ENCODE assay signal across 9 mouse cellular contexts in genomic region chr2:166021642-166022041, GRCm38 (mm10). TPM values are rescaled to one million over a fixed set of nuclear protein-coding genes. Genes with fewer than 3 reads are reported as not detected.
DNase-seq lines count a peak whose midpoint lies in the region; ATAC-seq and TF ChIP-seq lines count a peak whose summit lies in the region.
"Had no signal": no experiment of that assay in that cellular context is flagged by ENCODE, and none has a peak within 500 bp of the region (broad histone marks: within the 10 kb centered on the region; RNA-seq: fewer than 3 reads in every experiment).

No protein-coding gene starts in this region.

- no peak for ATAC-seq in kidney, embryonic 14.5 days (ENCODE audit: low FRiP score, low TSS enrichment)
- ATAC-seq in stomach, postnatal 0 days (ENCODE audit: low FRiP score, low TSS enrichment) = no peak

- peaks cover 24% of the 10 kb centered on the region for H3K4me1 ChIP-seq in kidney, embryonic 14.5 days (ENCODE audit: control insufficient read depth, insufficient read depth, low read length)
- 0 out of 2 replicates have a peak, but pooled peaks cover 2% of the 10 kb centered on the region for H3K4me1 ChIP-seq in stomach, postnatal 0 days (replicated peaks; ENCODE audit: control insufficient read depth, insufficient read depth)

- TF ChIP-seq EP300 in stomach, postnatal 0 days (optimal IDR thresholded peaks at IDR 0.05) = no peak

- H3K36me3 ChIP-seq in kidney, embryonic 14.5 days (ENCODE audit: control insufficient read depth, insufficient read depth, low read length) = no peaks in the 10 kb centered on the region
- H3K36me3 ChIP-seq in stomach, postnatal 0 days (ENCODE audit: control insufficient read depth, insufficient read depth, low read length) = no peaks in the 10 kb centered on the region
- H3K36me3 ChIP-seq: embryonic facial prominence, embryonic 15.5 days had no signal

- no peak overlapping the region for H3K4me2 ChIP-seq in kidney, embryonic 14.5 days (replicated peaks; ENCODE audit: low read depth, low read length)
- no peak overlapping the region for H3K4me2 ChIP-seq in stomach, postnatal 0 days (replicated peaks; ENCODE audit: low read depth)
- H3K4me2 ChIP-seq: embryonic facial prominence, embryonic 15.5 days had no signal

- no peak for TF ChIP-seq CTCF in stomach, postnatal 0 days (IDR thresholded peaks at IDR 0.05; ENCODE audit: low read depth)

- H3K9ac ChIP-seq in kidney, embryonic 14.5 days (ENCODE audit: low read depth, low read length) = no peak overlapping the region
- no peak overlapping the region for H3K9ac ChIP-seq in stomach, postnatal 0 days (ENCODE audit: low read length)
- H3K9ac ChIP-seq: embryonic facial prominence, embryonic 15.5 days had no signal

- no peak overlapping the region for H3K4me3 ChIP-seq in kidney, embryonic 14.5 days (ENCODE audit: low read length)
- H3K4me3 ChIP-seq in stomach, postnatal 0 days (ENCODE audit: low read depth, low read length) = no peak overlapping the region
- H3K4me3 ChIP-seq: embryonic facial prominence, embryonic 15.5 days had no signal

- H3K9me3 ChIP-seq in kidney, embryonic 14.5 days (ENCODE audit: control insufficient read depth, low read length) = no peaks in the 10 kb centered on the region
- H3K9me3 ChIP-seq in stomach, postnatal 0 days (ENCODE audit: control insufficient read depth, low read length) = no peaks in the 10 kb centered on the region
- H3K9me3 ChIP-seq: embryonic facial prominence, embryonic 15.5 days had no signal

- H3K27ac ChIP-seq in kidney, embryonic 14.5 days (ENCODE audit: low read depth, low read length) = peak overlapping the region; percentile 78; the same call in 1 of the 2 replicates
- 0 out of 2 replicates have a peak overlapping the region, but pooled peaks have one; percentile 9 for H3K27ac ChIP-seq in stomach, postnatal 0 days (replicated peaks)

- DNase-seq in cerebellum, postnatal 14 days = peak; percentile 45 to 50
- no peak for DNase-seq in cerebellum, adult 8-10 months
- peak; percentile 47 to 69 for DNase-seq in right cerebral cortex, postnatal 10 days (ENCODE audit: low spot score in 2 of 2)
- no peak for DNase-seq in right cerebral cortex, postnatal 14 days
- DNase-seq in stomach, postnatal 0 days (ENCODE audit: low spot score) = no peak
- DNase-seq in layer of hippocampus, adult 9-10 months (ENCODE audit: low spot score) = no peak
- DNase-seq in Muller cell, postnatal 12 days (ENCODE audit: inconsistent ontology term) = no peak

- H3K27me3 ChIP-seq in kidney, embryonic 14.5 days (ENCODE audit: control insufficient read depth, insufficient read depth, low read length) = no peaks in the 10 kb centered on the region
- H3K27me3 ChIP-seq in stomach, postnatal 0 days (ENCODE audit: control insufficient read depth, insufficient read depth, low read length) = no peaks in the 10 kb centered on the region
- H3K27me3 ChIP-seq: embryonic facial prominence, embryonic 15.5 days had no signal

- 20% methylated on average over 3 of the region's 3 CpGs for WGBS in kidney, embryonic 14.5 days
- WGBS in stomach, postnatal 0 days = 35% methylated on average over 3 of the region's 3 CpGs

RNA-seq across cellular contexts. Expression of gene Ncoa3, which starts 29.2 kb away (rescaled TPM):
- 18.1 and 23.2 TPM in 2 replicates for polyA plus RNA-seq in kidney, embryonic 14.5 days (2014; fragmentation: Nextera tagmentation; extraction: Ambion mirVana)
- 7.5 and 8.3 TPM in 2 replicates for polyA plus RNA-seq in stomach, postnatal 0 days (2015; fragmentation: Nextera tagmentation; extraction: Ambion mirVana)

Comparison
In these comparisons a context has a peak if more than half of its experiments do, and no peak if none do; other contexts are left out.
1. DNase-seq: peak in cerebellum, postnatal 14 days (2 of 2) and right cerebral cortex, postnatal 10 days (2 of 2); none in cerebellum, adult 8-10 months (single experiment), right cerebral cortex, postnatal 14 days (single experiment), stomach, postnatal 0 days (single experiment), layer of hippocampus, adult 9-10 months (single experiment) and Muller cell, postnatal 12 days (single experiment).